ENCODE assay signal across 10 mouse cellular contexts in genomic region chr6:133206173-133206572, GRCm38 (mm10).
DNase-seq lines count a peak whose midpoint lies in the region; ATAC-seq and TF ChIP-seq lines count a peak whose summit lies in the region.
"Had no signal": no experiment of that assay in that cellular context is flagged by ENCODE, and none has a peak within 500 bp of the region (broad histone marks: within the 10 kb centered on the region; RNA-seq: fewer than 3 reads in every experiment).

No protein-coding gene starts in this region.

- no peaks in the 10 kb centered on the region for H3K27me3 ChIP-seq in lung, embryonic 14.5 days (ENCODE audit: insufficient read depth, low read length)
- H3K27me3 ChIP-seq: heart, embryonic 13.5 days; neural tube, embryonic 13.5 days had no signal

- H3K4me1 ChIP-seq in lung, embryonic 14.5 days (ENCODE audit: insufficient read depth), result no peaks in the 10 kb centered on the region
- H3K4me1 ChIP-seq: heart, embryonic 13.5 days; neural tube, embryonic 13.5 days had no signal

- H3K27ac ChIP-seq in lung, embryonic 14.5 days (ENCODE audit: low read depth), result no peak overlapping the region
- H3K27ac ChIP-seq: heart, embryonic 13.5 days; neural tube, embryonic 13.5 days had no signal

- no peak; the same call in 1 of the 2 replicates for ATAC-seq in lung, embryonic 14.5 days (ENCODE audit: insufficient read depth)

- H3K4me2 ChIP-seq in lung, embryonic 14.5 days, result no peak overlapping the region
- H3K4me2 ChIP-seq: heart, embryonic 13.5 days; neural tube, embryonic 13.5 days had no signal

- DNase-seq in gastrocnemius, postnatal 10 days, result peak; percentile 48
- DNase-seq in gastrocnemius, postnatal 36 days, result no peak
- DNase-seq in ES-CJ7 (ENCODE audit: low read depth, low spot score), result peak; percentile 25
- DNase-seq in cerebellum, adult 9-11 months, result peak; percentile 3
- peak; percentile 9 to 39 for DNase-seq in frontal cortex, postnatal 25 days (ENCODE audit: low spot score in 2 of 2)
- DNase-seq in kidney, postnatal 4 days, result peak; percentile 75 to 78
- peak; percentile 72 for DNase-seq in lung, embryonic 14.5 days
- DNase-seq in retina, postnatal 7 days (ENCODE audit: low read depth, low spot score), result peak; percentile 5

- no peak overlapping the region for H3K4me3 ChIP-seq in lung, embryonic 14.5 days (ENCODE audit: low read depth, low read length)
- H3K4me3 ChIP-seq: heart, embryonic 13.5 days; neural tube, embryonic 13.5 days had no signal

- H3K9me3 ChIP-seq in lung, embryonic 14.5 days (ENCODE audit: low read depth, low read length), result no peaks in the 10 kb centered on the region
- H3K9me3 ChIP-seq: heart, embryonic 13.5 days; neural tube, embryonic 13.5 days had no signal

- intact Hi-C loops in gastrocnemius, postnatal 36 days (cut with DNase I), result no loop called here

- H3K36me3 ChIP-seq in lung, embryonic 14.5 days (ENCODE audit: insufficient read depth), result no peaks in the 10 kb centered on the region
- H3K36me3 ChIP-seq: heart, embryonic 13.5 days; neural tube, embryonic 13.5 days had no signal

- peak; percentile 78 for TF ChIP-seq CTCF in lung, embryonic 14.5 days (IDR thresholded peaks at IDR 0.05; ENCODE audit: low read depth)

- WGBS in lung, embryonic 14.5 days, result 8% methylated on average over 3 of the region's 3 CpGs

- H3K9ac ChIP-seq in lung, embryonic 14.5 days, result no peak overlapping the region
- H3K9ac ChIP-seq: heart, embryonic 13.5 days; neural tube, embryonic 13.5 days had no signal

Comparison
In these comparisons a context has a peak if more than half of its experiments do, and no peak if none do; other contexts are left out.
1. DNase-seq: peak in gastrocnemius, postnatal 10 days (single experiment), ES-CJ7 (single experiment), cerebellum, adult 9-11 months (single experiment), frontal cortex, postnatal 25 days (2 of 2), kidney, postnatal 4 days (2 of 2), lung, embryonic 14.5 days (single experiment) and retina, postnatal 7 days (single experiment); none in gastrocnemius, postnatal 36 days (0 of 2).